Mouse (Mus musculus): Measurements from ENCODE around the gene Tnfsf15. TPM values are rescaled to one million over a fixed set of nuclear protein-coding genes. Genes with fewer than 3 reads are reported as not detected.

Tnfsf15 gene
- 0.17 and 0.27 TPM in 2 replicates for polyA plus RNA-seq (2014; fragmentation: Nextera tagmentation; extraction: Ambion mirVana)

GRCm38 (mm10) chr4:63744693-63745171 lies at the start of gene Tnfsf15:
Gene Tnfsf15, minus strand, starts transcription at chr4:63745113.
- Histone ChIP-seq H3K36me3 (ENCODE audit: control insufficient read depth, insufficient read depth, low read length) (no peaks in the 10 kb centered on the region), H3K4me2 (ENCODE audit: low read length) (peak within 1 kb of the TSS; percentile 11), H3K4me1 (replicated peaks; ENCODE audit: control insufficient read depth, insufficient read depth, low read length) (peaks cover 29% of the 10 kb centered on the region), H3K27me3 (replicated peaks; ENCODE audit: control insufficient read depth, insufficient read depth, low read length) (no peaks in the 10 kb centered on the region), H3K9ac (ENCODE audit: low read length) (no peak within 1 kb of the TSS), H3K27ac (ENCODE audit: low read depth) (no peak within 1 kb of the TSS), H3K9me3 (ENCODE audit: control insufficient read depth, low read length) (no peaks in the 10 kb centered on the region), H3K4me3 (ENCODE audit: low read depth, low read length) (no peak within 1 kb of the TSS)
- WGBS, result 30% methylated on average over 7 of the region's 8 CpGs
- DNase-seq (ENCODE audit: low spot score), result peak; percentile 59
- 0 out of 2 replicates have a peak, but pooled peaks have one; percentile 20 for ATAC-seq (replicated peaks; ENCODE audit: low FRiP score, low TSS enrichment, low read depth)

GRCm38 (mm10) chr4:63792328-63792727 lies 47.4 kb upstream of the Tnfsf15 start:
- Histone ChIP-seq H3K27me3 (replicated peaks; ENCODE audit: control insufficient read depth, insufficient read depth, low read length) (no peaks in the 10 kb centered on the region), H3K4me2 (ENCODE audit: low read length) (no peak overlapping the region), H3K27ac (ENCODE audit: low read depth) (no peak overlapping the region), H3K9me3 (ENCODE audit: control insufficient read depth, low read length) (no peaks in the 10 kb centered on the region), H3K36me3 (ENCODE audit: control insufficient read depth, insufficient read depth, low read length) (no peaks in the 10 kb centered on the region), H3K4me3 (ENCODE audit: low read depth, low read length) (no peak overlapping the region), H3K4me1 (replicated peaks; ENCODE audit: control insufficient read depth, insufficient read depth, low read length) (no peaks in the 10 kb centered on the region), H3K9ac (ENCODE audit: low read length) (no peak overlapping the region)
- no peak for DNase-seq (ENCODE audit: low spot score)
- ATAC-seq (replicated peaks; ENCODE audit: low FRiP score, low TSS enrichment, low read depth), result no peak
- 93% methylated on average over 3 of the region's 3 CpGs for WGBS

GRCm38 (mm10) chr4:63785466-63785865 lies 40.6 kb upstream of the Tnfsf15 start:
- WGBS, result 43% methylated on average over 2 of the region's 2 CpGs
- Histone ChIP-seq H3K4me1 (replicated peaks; ENCODE audit: control insufficient read depth, insufficient read depth, low read length) (peaks cover 3% of the 10 kb centered on the region), H3K9ac (ENCODE audit: low read length) (no peak overlapping the region), H3K4me2 (ENCODE audit: low read length) (no peak overlapping the region), H3K9me3 (ENCODE audit: control insufficient read depth, low read length) (no peaks in the 10 kb centered on the region), H3K27ac (ENCODE audit: low read depth) (no peak overlapping the region), H3K36me3 (ENCODE audit: control insufficient read depth, insufficient read depth, low read length) (no peaks in the 10 kb centered on the region), H3K27me3 (replicated peaks; ENCODE audit: control insufficient read depth, insufficient read depth, low read length) (no peaks in the 10 kb centered on the region), H3K4me3 (ENCODE audit: low read depth, low read length) (no peak overlapping the region)
- DNase-seq (ENCODE audit: low spot score) (no peak), ATAC-seq (replicated peaks; ENCODE audit: low FRiP score, low TSS enrichment, low read depth) (no peak)

GRCm38 (mm10) chr4:63783826-63784225 lies 38.9 kb upstream of the Tnfsf15 start:
- 53% methylated on average over 5 of the region's 5 CpGs for WGBS

GRCm38 (mm10) chr4:63782970-63783613 lies 38.2 kb upstream of the Tnfsf15 start:
- H3K27ac ChIP-seq (ENCODE audit: low read depth), result no peak overlapping the region
- no peak overlapping the region for H3K9ac ChIP-seq (ENCODE audit: low read length)
- H3K27me3 ChIP-seq (replicated peaks; ENCODE audit: control insufficient read depth, insufficient read depth, low read length), result no peaks in the 10 kb centered on the region
- peaks cover 3% of the 10 kb centered on the region for H3K4me1 ChIP-seq (replicated peaks; ENCODE audit: control insufficient read depth, insufficient read depth, low read length)
- no peak overlapping the region for H3K4me3 ChIP-seq (ENCODE audit: low read depth, low read length)
- H3K4me2 ChIP-seq (ENCODE audit: low read length), result no peak overlapping the region
- no peaks in the 10 kb centered on the region for H3K9me3 ChIP-seq (ENCODE audit: control insufficient read depth, low read length)
- 70% methylated on average over 7 of the region's 7 CpGs for WGBS
- ATAC-seq (replicated peaks; ENCODE audit: low FRiP score, low TSS enrichment, low read depth) (no peak), DNase-seq (ENCODE audit: low spot score) (no peak)
- H3K36me3 ChIP-seq (ENCODE audit: control insufficient read depth, insufficient read depth, low read length), result no peaks in the 10 kb centered on the region

More at GRCm38 (mm10) chr4:63783826-63784225, 38.9 kb upstream of the Tnfsf15 start:
- no peak for DNase-seq (ENCODE audit: low spot score)
- no peak overlapping the region for H3K27ac ChIP-seq (ENCODE audit: low read depth)
- no peak overlapping the region for H3K4me3 ChIP-seq (ENCODE audit: low read depth, low read length)
- H3K27me3 ChIP-seq (replicated peaks; ENCODE audit: control insufficient read depth, insufficient read depth, low read length), result no peaks in the 10 kb centered on the region
- H3K9me3 ChIP-seq (ENCODE audit: control insufficient read depth, low read length), result no peaks in the 10 kb centered on the region
- H3K9ac ChIP-seq (ENCODE audit: low read length), result no peak overlapping the region
- no peaks in the 10 kb centered on the region for H3K36me3 ChIP-seq (ENCODE audit: control insufficient read depth, insufficient read depth, low read length)
- H3K4me2 ChIP-seq (ENCODE audit: low read length), result no peak overlapping the region
- ATAC-seq (replicated peaks; ENCODE audit: low FRiP score, low TSS enrichment, low read depth), result no peak
- peaks cover 3% of the 10 kb centered on the region for H3K4me1 ChIP-seq (replicated peaks; ENCODE audit: control insufficient read depth, insufficient read depth, low read length)

GRCm38 (mm10) chr4:63777223-63777622 lies 32.3 kb upstream of the Tnfsf15 start:
- no peaks in the 10 kb centered on the region for H3K4me1 ChIP-seq (replicated peaks; ENCODE audit: control insufficient read depth, insufficient read depth, low read length)
- no peaks in the 10 kb centered on the region for H3K27me3 ChIP-seq (replicated peaks; ENCODE audit: control insufficient read depth, insufficient read depth, low read length)
- H3K36me3 ChIP-seq (ENCODE audit: control insufficient read depth, insufficient read depth, low read length), result no peaks in the 10 kb centered on the region
- ATAC-seq (replicated peaks; ENCODE audit: low FRiP score, low TSS enrichment, low read depth), result no peak
- no peaks in the 10 kb centered on the region for H3K9me3 ChIP-seq (ENCODE audit: control insufficient read depth, low read length)
- 86% methylated on average over 8 of the region's 8 CpGs for WGBS
- DNase-seq (ENCODE audit: low spot score), result no peak
- H3K9ac ChIP-seq (ENCODE audit: low read length), result no peak overlapping the region
- no peak overlapping the region for H3K27ac ChIP-seq (ENCODE audit: low read depth)
- H3K4me2 ChIP-seq (ENCODE audit: low read length), result no peak overlapping the region
- H3K4me3 ChIP-seq (ENCODE audit: low read depth, low read length), result no peak overlapping the region

- Histone ChIP-seq H3K4me1 (replicated peaks; ENCODE audit: control insufficient read depth, insufficient read depth, low read length) (no peaks in the 10 kb centered on the region), H3K27me3 (replicated peaks; ENCODE audit: control insufficient read depth, insufficient read depth, low read length) (no peaks in the 10 kb centered on the region), H3K4me2 (ENCODE audit: low read length) (no peak overlapping the region), H3K9ac (ENCODE audit: low read length) (no peak overlapping the region), H3K27ac (ENCODE audit: low read depth) (no peak overlapping the region), H3K4me3 (ENCODE audit: low read depth, low read length) (no peak overlapping the region), H3K9me3 (ENCODE audit: control insufficient read depth, low read length) (no peaks in the 10 kb centered on the region), H3K36me3 (ENCODE audit: control insufficient read depth, insufficient read depth, low read length) (no peaks in the 10 kb centered on the region)
- DNase-seq (ENCODE audit: low spot score), result no peak
- ATAC-seq (replicated peaks; ENCODE audit: low FRiP score, low TSS enrichment, low read depth), result no peak
- WGBS, result 49% methylated on average over 8 of the region's 8 CpGs
Observed at GRCm38 (mm10) chr4:63773306-63774090, 28.6 kb upstream of the Tnfsf15 start.

- Histone ChIP-seq H3K9me3 (ENCODE audit: control insufficient read depth, low read length) (no peaks in the 10 kb centered on the region), H3K27me3 (replicated peaks; ENCODE audit: control insufficient read depth, insufficient read depth, low read length) (no peaks in the 10 kb centered on the region), H3K9ac (ENCODE audit: low read length) (no peak overlapping the region), H3K4me2 (ENCODE audit: low read length) (no peak overlapping the region), H3K27ac (ENCODE audit: low read depth) (no peak overlapping the region), H3K36me3 (ENCODE audit: control insufficient read depth, insufficient read depth, low read length) (no peaks in the 10 kb centered on the region), H3K4me3 (ENCODE audit: low read depth, low read length) (no peak overlapping the region), H3K4me1 (replicated peaks; ENCODE audit: control insufficient read depth, insufficient read depth, low read length) (no peaks in the 10 kb centered on the region)
- 63% methylated on average over 2 of the region's 2 CpGs for WGBS
- DNase-seq (ENCODE audit: low spot score) (no peak), ATAC-seq (replicated peaks; ENCODE audit: low FRiP score, low TSS enrichment, low read depth) (no peak)
Observed at GRCm38 (mm10) chr4:63772514-63772913, 27.6 kb upstream of the Tnfsf15 start.

All from intestine, embryonic 14.5 days (tissue).